Mouse (Mus musculus) E14TG2a.4 (cell line): ENCODE data around the gene Il1rl2.

Experiments used
- CTCF ChIP-seq: conservative IDR thresholded peaks from 2 replicates; pipeline ENCODE4 v1.5.1; 2014; ENCODE audit warnings: low read length
- POU5F1 ChIP-seq: IDR thresholded peaks from 2 replicates; pipeline ENCODE4 v1.6.1; 2014; ENCODE audit warnings: low read length, borderline replicate concordance

DNA sequence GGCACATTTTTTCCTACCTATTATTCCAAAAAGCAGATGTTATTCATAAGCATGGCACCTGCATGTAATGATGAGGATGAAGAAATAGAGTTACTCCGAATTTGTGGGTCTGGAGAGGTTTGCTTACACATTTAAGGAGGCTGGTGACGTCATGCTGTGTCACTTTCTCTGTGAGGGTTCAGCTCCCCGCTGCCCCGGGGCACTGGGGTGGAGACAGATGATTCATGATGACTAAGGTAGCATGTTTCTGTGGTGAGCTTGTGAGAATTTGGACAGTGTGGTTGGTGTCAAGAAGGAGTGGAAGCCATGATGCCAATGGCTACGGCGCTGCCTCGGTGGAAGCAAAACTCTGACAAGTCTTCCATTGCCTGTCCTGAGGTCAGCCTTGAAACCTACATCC, 68.8 kb downstream of the Il1rl2 start:
- TF ChIP-seq CTCF = no peak
- no peak for TF ChIP-seq POU5F1
